Mouse (Mus musculus): Measurements from ENCODE around the gene Ubp1.

The Ubp1 gene

GRCm38 (mm10) chr9:113969399-113969798 is 38.7 kb downstream of the Ubp1 start:
- no peak for DNase-seq (ENCODE audit: low spot score)

GRCm38 (mm10) chr9:113970041-113970440 is 39.3 kb downstream of the Ubp1 start:
- no peak for DNase-seq (ENCODE audit: low spot score)

- no peak for DNase-seq (ENCODE audit: low spot score)
Measured at GRCm38 (mm10) chr9:113971615-113972014, 40.9 kb downstream of the Ubp1 start.

DNA sequence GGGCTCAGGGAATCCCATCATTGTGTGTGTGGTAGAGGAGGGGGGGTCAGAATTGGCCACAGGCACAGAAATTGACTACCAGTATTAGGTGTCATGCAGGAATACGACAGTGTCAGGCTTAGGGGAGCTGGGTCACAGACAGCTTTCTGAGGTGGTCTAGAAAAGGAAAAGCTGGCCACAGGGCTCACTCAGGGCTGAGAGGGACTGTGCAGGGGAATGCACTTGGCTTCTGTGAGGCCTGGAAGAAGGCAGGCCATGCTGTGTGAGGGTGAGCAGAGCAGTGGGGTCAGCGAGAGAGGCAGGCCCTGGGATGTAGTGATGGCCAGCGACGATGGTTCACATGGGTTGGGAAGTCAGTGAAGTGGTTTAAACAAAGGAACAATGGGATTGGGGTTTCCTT is 43.1 kb downstream of the Ubp1 start:
- no peak for DNase-seq (ENCODE audit: low spot score)

- DNase-seq (ENCODE audit: low spot score), result no peak
Measured at GRCm38 (mm10) chr9:113974945-113975344, 44.2 kb downstream of the Ubp1 start.

DNA sequence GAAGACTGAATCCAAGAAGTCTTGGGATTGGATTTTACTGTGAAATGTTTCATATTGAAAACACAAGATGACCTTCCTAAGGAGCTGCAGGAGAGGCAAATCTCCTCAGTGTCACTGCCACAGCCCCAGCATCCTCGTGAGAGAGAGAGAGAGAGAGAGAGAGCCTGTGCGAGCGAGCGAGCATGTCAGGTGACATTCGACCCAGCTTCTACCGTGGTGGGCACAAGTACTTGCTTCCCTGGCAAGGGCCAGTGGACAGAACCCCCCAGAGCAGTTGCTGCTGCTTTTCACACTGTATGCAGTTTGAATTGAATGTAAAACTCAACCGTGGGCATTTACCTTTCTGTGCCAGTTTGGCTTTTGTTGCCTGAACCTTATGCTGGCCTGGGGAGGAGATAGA is 44.7 kb downstream of the Ubp1 start:
- no peak for DNase-seq (ENCODE audit: low spot score)

DNA sequence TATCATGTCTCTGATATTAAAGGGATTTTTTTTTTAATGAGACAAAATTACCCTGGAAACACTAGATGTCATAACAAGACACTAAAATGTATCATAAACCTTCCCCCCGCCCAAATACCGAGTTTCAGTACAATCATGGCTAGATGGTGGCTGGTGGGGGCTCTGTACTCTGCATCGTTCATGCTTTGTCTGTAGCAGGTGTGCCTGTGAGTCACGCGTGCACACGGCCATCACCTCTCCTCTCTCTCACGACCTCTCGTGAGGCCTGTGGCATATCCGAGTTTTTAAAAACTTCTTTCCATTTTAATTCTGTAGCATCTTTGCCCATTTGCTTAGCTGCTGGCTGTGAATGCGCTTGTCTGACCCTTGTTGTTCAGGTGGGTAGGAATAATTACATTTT is 45.5 kb downstream of the Ubp1 start:
- DNase-seq (ENCODE audit: low spot score), result no peak

- no peak for DNase-seq (ENCODE audit: low spot score)
Measured at GRCm38 (mm10) chr9:113977225-113977840, 46.6 kb downstream of the Ubp1 start.

DNA sequence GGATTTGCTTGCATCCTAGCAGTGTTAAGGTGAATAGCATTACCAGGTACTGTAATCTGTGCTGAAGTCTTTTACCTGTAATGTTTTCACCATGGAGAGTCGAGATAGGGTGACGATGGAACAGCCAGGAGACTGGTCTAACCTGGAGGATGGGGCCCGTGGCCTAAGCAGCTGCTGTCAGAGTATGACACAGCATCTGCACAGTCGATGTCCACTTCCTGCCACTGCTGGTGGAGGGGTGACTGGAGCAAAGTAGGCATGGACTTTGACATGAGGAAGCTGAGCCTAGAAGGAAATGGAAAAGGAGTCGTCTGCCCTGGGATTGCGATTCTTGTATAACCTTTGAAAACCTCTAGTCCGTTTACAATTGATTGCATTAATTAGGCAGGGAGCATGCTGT is 47.9 kb downstream of the Ubp1 start:
- no peak for DNase-seq (ENCODE audit: low spot score)

GRCm38 (mm10) chr9:113979356-113979755 is 48.6 kb downstream of the Ubp1 start:
- no peak for DNase-seq (ENCODE audit: low spot score)

DNA sequence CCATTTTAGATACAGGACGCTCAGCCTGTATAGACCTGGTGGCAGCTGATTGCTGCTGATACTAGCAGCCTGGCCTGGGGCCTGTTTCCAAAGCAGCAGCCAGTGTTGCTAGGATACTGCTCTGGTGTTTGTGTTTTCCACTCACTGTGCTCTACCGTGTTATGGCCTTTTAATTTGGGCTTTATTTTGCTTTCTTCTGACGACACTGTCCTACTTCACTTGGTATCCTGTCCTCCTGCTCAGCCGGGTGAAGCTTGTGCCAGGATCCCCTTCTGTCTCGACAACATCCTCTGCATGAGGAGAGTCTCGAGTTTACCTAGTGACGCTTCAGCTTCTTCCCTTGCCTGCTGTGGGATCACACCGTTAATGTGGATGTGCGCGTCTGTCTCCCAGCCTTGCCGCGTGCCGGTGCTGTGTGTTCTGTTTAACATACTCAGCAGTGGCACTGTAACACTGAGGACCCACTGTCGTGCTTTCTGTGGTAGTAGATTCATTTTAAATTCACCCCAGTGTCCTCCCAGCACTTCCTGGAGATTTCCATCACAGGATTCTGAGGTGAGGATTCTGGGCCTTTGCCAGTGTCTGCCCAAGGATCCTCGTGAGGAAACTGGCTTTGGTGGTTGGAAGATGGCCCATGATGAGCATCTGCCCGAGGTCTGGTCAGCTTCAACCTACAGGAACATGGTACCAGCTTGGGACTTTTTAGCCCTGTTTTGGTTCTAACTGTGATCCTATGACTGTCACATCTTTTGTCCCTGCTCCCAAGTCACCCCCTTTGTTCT is 50.6 kb downstream of the Ubp1 start:
- no peak for DNase-seq (ENCODE audit: low spot score)

DNA sequence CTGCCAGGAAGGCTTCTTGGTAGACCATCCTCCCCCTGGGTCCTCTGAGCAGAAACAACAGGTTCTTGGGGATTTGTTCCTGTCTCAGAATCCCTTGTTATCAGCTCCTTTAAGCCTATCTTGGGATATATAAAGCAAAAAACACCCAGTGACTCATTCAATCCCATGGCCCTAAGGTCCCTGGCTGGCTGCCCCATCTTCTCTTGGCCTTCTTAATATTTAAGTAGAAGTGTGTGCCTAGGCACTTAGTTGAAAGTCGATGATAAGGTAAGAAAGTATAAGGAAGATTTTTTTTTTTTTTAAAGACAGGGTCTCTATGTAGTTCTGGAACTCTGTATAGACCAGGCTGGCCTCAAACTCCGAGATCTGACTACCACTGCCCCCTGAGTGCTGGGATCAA is 51.7 kb downstream of the Ubp1 start:
- DNase-seq (ENCODE audit: low spot score), result no peak

DNA sequence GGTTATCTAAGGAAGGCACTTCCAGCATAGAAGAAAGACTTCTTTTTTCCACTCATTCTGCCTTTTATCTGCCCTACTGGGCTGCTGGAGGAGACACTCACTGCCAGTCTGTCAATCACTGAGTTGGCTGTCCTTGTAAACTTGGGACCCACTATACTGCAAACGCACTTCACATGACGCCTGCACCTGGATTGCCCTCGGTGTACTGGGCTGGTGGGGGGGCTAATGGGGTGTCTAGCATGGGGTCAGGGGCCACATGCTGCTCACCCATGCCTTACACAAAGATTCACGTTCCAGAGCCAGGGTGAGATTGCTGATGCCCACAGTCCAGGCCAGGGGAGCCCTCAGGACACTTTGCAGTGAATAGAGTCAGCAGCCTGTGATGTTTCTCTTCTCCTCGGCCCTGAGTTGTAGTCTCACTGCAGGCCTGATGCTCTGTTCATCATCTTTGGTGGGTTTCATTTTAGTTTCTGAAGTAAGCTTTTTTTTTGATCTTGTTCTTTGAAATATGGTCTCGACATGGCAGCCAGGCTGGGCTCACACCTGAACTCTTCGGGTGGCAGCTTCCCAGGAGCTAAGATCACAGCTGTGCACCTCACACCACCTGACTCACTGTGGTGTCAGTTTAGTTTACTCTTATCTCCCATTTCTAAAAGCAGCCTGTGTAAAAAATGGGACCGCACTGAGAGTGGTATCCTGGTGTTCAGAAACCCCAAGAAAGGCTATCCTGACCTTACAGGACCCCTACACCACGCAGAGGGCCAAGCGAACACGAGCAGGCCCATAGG is 52.3 kb downstream of the Ubp1 start:
- no peak for DNase-seq (ENCODE audit: low spot score)

GRCm38 (mm10) chr9:113984946-113985620 is 54.3 kb downstream of the Ubp1 start:
- DNase-seq (ENCODE audit: low spot score), result no peak

DNA sequence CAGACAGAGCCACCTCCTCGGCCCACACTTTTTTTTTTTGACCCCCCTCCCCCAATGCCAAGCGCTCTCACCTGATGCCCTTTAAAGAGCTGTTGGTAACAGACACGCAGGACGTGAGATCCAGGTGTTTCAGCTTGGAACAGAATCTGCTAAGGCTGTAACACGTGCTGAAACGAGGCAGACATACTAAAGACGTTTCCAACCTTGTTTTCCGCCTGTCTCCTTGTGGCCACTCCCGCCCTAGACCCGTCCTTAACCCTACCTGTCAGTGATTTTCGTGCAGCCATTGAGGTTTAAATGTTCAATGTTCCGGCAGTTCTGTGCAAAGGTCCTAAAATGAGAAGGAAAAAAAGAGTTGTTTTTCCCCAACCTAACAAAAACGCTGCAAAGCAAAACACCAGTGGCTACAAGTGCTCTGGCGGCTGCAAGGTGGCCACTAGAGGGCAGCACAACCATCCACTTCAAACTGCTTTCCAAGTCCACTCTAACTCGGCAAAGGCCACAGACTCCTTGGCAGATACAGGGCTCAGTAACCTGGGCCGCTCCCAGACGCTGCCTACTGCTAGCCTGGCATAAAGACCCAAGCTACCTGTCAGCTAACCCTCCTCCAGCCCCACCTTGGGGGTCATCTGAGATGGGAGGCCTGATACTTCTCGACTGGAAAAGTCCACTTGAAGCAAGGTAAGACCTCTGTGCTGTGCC is 60.0 kb downstream of the Ubp1 start:
- DNase-seq (ENCODE audit: low spot score), result peak; percentile 91

- no peak for DNase-seq (ENCODE audit: low spot score)
Measured at GRCm38 (mm10) chr9:113992810-113993209, 62.1 kb downstream of the Ubp1 start.

GRCm38 (mm10) chr9:113998311-113998710 is 67.6 kb downstream of the Ubp1 start:
- DNase-seq (ENCODE audit: low spot score), result no peak

DNA sequence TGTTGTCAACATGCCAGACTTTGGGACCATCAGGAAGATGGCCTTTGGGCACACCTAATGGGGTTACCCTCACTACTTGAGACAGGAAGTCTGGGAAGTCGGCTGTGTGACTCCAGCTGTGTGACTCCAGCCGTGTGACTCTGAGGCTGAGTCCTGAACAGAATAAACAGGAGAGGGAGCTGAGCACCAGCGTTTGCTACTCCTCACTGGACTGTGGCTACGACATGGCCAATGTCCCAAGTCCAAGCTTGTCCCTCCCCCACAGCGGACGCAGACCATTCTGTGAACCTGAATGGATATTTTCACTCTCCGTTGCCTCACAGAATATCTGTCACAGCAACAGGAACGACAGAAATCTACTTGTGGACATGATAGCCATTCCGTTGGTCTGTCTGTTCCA is 76.1 kb downstream of the Ubp1 start:
- DNase-seq (ENCODE audit: low spot score), result no peak

GRCm38 (mm10) chr9:114007850-114008350 is 77.2 kb downstream of the Ubp1 start:
- no peak for DNase-seq (ENCODE audit: low spot score)

DNA sequence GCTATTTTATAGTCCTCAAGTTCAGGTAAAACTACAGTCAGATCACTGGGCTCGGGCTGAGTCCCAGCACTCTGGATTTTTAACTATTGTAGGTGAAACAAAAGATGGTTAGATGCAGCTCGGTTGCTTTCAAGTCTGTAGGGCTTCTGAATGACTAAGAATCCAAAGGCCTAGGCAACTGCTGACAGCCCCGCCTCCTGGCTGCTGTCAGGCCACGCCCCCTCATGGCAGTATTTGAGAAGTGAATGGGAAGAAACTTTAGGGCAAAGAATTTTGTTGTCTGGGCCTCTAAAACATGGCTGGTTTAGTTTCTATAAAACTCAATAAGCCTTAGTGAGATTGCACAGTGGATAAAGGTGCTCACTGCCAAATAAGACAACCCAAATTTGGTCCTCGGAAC is 78.8 kb downstream of the Ubp1 start:
- no peak for DNase-seq (ENCODE audit: low spot score)

- DNase-seq (ENCODE audit: low spot score), result no peak
Measured at GRCm38 (mm10) chr9:114011203-114011602, 80.5 kb downstream of the Ubp1 start.

DNA sequence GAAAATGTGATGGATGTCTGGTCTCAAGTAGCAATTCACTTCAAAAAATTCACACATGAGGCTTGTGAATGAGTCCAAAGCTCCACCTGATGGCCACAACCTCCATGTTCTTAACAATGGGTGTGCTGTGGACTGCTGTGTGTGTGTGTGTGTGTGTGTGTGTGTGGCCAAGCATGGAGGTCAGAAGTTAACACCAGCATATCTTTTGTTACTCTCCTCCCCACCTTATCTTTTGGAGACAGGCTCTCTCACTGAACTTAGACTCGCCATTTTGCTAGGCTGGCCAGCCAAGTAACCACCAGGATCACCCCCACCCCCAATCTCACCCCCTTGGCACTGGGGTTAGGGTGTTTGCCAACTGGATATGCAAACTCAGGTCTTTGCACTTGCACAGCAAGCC is 83.3 kb downstream of the Ubp1 start:
- no peak for DNase-seq (ENCODE audit: low spot score)
